Mouse (Mus musculus) thymus, postnatal 36 days (tissue): ENCODE data around the gene Lypla2.

Experiments used
- DNase-seq, 2 experiments: peaks; one replicate each; pipeline ENCODE4 v3.0.0; 2022; ENCODE audit warnings: mixed read lengths in 2 of 2

Gene Lypla2

GRCm38 (mm10) chr4:135918635-135919279 lies 53.7 kb downstream of the Lypla2 start:
- DNase-seq: no peak
